Mouse (Mus musculus): ENCODE results near the gene Fbp1.

DNA sequence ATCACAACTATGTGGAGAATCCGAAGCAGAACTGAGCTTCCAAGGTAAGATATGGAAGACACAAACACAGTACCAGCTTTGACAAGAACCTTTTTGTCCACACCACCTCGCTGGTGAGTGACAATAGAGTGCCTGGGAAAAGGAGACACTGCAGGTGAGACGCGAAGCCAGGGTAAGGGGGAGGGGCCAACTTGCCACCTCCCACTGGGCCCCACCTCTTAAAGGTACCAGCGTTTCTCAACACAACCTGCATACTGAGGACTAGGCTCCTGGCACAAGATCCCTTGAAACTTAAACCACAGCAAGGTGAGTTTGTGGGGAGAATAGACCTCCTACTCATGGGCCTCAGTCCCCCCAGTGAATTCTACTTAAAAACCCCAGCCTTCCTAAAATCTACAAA, 10.8 kb downstream of the Fbp1 start:
- TF ChIP-seq CTCF (IDR thresholded peaks at IDR 0.05; ENCODE audit: extremely low read depth, insufficient read depth, insufficient read length, insufficient replicate concordance) (no peak), POLR2A (IDR thresholded peaks at IDR 0.05; ENCODE audit: low read depth, low read length) (no peak)
